ENCODE assay signal across 8 mouse cellular contexts in genomic region chr2:6100027-6100749, GRCm38 (mm10). TPM values are rescaled to one million over a fixed set of nuclear protein-coding genes. Genes with fewer than 3 reads are reported as not detected.
A peak's percentile ranks its signal among the peaks of the same experiment; 100 is the strongest.
DNase-seq lines count a peak whose midpoint lies in the region; ATAC-seq and TF ChIP-seq lines count a peak whose summit lies in the region.

No protein-coding gene starts in this region.

- ATAC-seq in heart, embryonic 12.5 days (ENCODE audit: insufficient number of reproducible peaks, low FRiP score) = peak; percentile 65; the same call in 1 of the 2 replicates
- peak; percentile 67; the same call in 1 of the 2 replicates for ATAC-seq in limb, embryonic 15.5 days (ENCODE audit: insufficient number of reproducible peaks, low FRiP score, low TSS enrichment, low read depth)
- ATAC-seq in neural tube, embryonic 13.5 days (ENCODE audit: low read depth) = peak; percentile 89

- H3K27me3 ChIP-seq in heart, embryonic 12.5 days (replicated peaks) = 0 out of 2 replicates have a peak, but pooled peaks cover 7% of the 10 kb centered on the region
- peaks cover 26% of the 10 kb centered on the region for H3K27me3 ChIP-seq in limb, embryonic 15.5 days
- peaks cover 46% of the 10 kb centered on the region for H3K27me3 ChIP-seq in neural tube, embryonic 13.5 days

- H3K9ac ChIP-seq in heart, embryonic 12.5 days = peak overlapping the region; percentile 65
- peak overlapping the region; percentile 40 for H3K9ac ChIP-seq in limb, embryonic 15.5 days
- peak overlapping the region; percentile 74 for H3K9ac ChIP-seq in neural tube, embryonic 13.5 days

- TF ChIP-seq CTCF in left cerebral cortex, adult 2 months (IDR thresholded peaks at IDR 0.05) = no peak

- H3K4me1 ChIP-seq in heart, embryonic 12.5 days (replicated peaks) = peaks cover 38% of the 10 kb centered on the region
- peaks cover 27% of the 10 kb centered on the region for H3K4me1 ChIP-seq in limb, embryonic 15.5 days
- H3K4me1 ChIP-seq in neural tube, embryonic 13.5 days (replicated peaks) = peaks cover 15% of the 10 kb centered on the region

- H3K4me3 ChIP-seq in left cerebral cortex, adult 2 months = peak overlapping the region; percentile 44
- peak overlapping the region; percentile 48 for H3K4me3 ChIP-seq in heart, embryonic 12.5 days
- H3K4me3 ChIP-seq in limb, embryonic 15.5 days = peak overlapping the region; percentile 44
- peak overlapping the region; percentile 50 for H3K4me3 ChIP-seq in neural tube, embryonic 13.5 days

- peaks cover 5% of the 10 kb centered on the region for H3K9me3 ChIP-seq in heart, embryonic 12.5 days (replicated peaks)
- H3K9me3 ChIP-seq in limb, embryonic 15.5 days = no peaks in the 10 kb centered on the region
- no peaks in the 10 kb centered on the region for H3K9me3 ChIP-seq in neural tube, embryonic 13.5 days

- 10% methylated on average over 51 of the region's 51 CpGs for WGBS in heart, embryonic 12.5 days
- WGBS in limb, embryonic 15.5 days = 6% methylated on average over 51 of the region's 51 CpGs
- 8% methylated on average over 51 of the region's 51 CpGs for WGBS in neural tube, embryonic 13.5 days

- H3K27ac ChIP-seq in left cerebral cortex, adult 2 months = no peak overlapping the region
- peak overlapping the region; percentile 93 for H3K27ac ChIP-seq in heart, embryonic 12.5 days (ENCODE audit: poor library complexity, severe bottlenecking)
- H3K27ac ChIP-seq in limb, embryonic 15.5 days = no peak overlapping the region
- no peak overlapping the region for H3K27ac ChIP-seq in neural tube, embryonic 13.5 days (replicated peaks)

- peak overlapping the region; percentile 89 for H3K4me2 ChIP-seq in heart, embryonic 12.5 days
- peak overlapping the region; percentile 87 for H3K4me2 ChIP-seq in limb, embryonic 15.5 days
- H3K4me2 ChIP-seq in neural tube, embryonic 13.5 days = peak overlapping the region; percentile 86

- H3K36me3 ChIP-seq in heart, embryonic 12.5 days = peaks cover 15% of the 10 kb centered on the region
- no peaks in the 10 kb centered on the region for H3K36me3 ChIP-seq in limb, embryonic 15.5 days
- H3K36me3 ChIP-seq in neural tube, embryonic 13.5 days = no peaks in the 10 kb centered on the region

- intact Hi-C loops in left cerebral cortex, adult 2 months (cut with DNase I) = no loop called here

- peak in 1 of 2 experiments; percentile 21 for DNase-seq in left cerebral cortex, adult 2 months (ENCODE audit: extremely low spot score in 1 of 2, low spot score in 2 of 2)
- no peak for DNase-seq in left cerebral cortex, adult 11 months (ENCODE audit: low spot score)
- DNase-seq in embryo, embryonic 10 days (ENCODE audit: low spot score) = peak; percentile 71
- DNase-seq in c-Kit-positive CD71-positive TER-119-positive erythroid progenitor cells, embryonic 14.5 days (ENCODE audit: low spot score) = no peak
- no peak for DNase-seq in right cerebral cortex, postnatal 14 days

RNA-seq across cellular contexts. Expression of gene Proser2, which starts 29.8 kb away (rescaled TPM):
- 1 to 10 TPM; 3.2 to 4.1 TPM for total RNA-seq in left cerebral cortex, adult 2 months (2021)
- polyA plus RNA-seq in heart, embryonic 12.5 days (2016; fragmentation: Nextera tagmentation; extraction: Ambion mirVana) = 13.4 and 13.6 TPM in 2 replicates
- polyA plus RNA-seq in limb, embryonic 15.5 days (2015; fragmentation: Nextera tagmentation; extraction: Ambion mirVana) = 17.5 and 18.5 TPM in 2 replicates
- polyA plus RNA-seq in neural tube, embryonic 13.5 days (2015; fragmentation: Nextera tagmentation; extraction: Ambion mirVana) = 4.7 and 5.6 TPM in 2 replicates
